Mouse (Mus musculus) urinary bladder, postnatal 10 days (tissue): Measurements from ENCODE around the gene Gm10570.

Experiments
- DNase-seq: peaks from one replicate; pipeline ENCODE4 v3.0.0; 2022; ENCODE audit warnings: low spot score

Gene Gm10570

GRCm38 (mm10) chr4:130304746-130305145 is 3.7 kb downstream of the Gm10570 start:
- no peak for DNase-seq

GRCm38 (mm10) chr4:130302285-130302870 is 6.1 kb downstream of the Gm10570 start:
- no peak for DNase-seq

GRCm38 (mm10) chr4:130299629-130300018 is 8.8 kb downstream of the Gm10570 start:
- DNase-seq: no peak

DNA sequence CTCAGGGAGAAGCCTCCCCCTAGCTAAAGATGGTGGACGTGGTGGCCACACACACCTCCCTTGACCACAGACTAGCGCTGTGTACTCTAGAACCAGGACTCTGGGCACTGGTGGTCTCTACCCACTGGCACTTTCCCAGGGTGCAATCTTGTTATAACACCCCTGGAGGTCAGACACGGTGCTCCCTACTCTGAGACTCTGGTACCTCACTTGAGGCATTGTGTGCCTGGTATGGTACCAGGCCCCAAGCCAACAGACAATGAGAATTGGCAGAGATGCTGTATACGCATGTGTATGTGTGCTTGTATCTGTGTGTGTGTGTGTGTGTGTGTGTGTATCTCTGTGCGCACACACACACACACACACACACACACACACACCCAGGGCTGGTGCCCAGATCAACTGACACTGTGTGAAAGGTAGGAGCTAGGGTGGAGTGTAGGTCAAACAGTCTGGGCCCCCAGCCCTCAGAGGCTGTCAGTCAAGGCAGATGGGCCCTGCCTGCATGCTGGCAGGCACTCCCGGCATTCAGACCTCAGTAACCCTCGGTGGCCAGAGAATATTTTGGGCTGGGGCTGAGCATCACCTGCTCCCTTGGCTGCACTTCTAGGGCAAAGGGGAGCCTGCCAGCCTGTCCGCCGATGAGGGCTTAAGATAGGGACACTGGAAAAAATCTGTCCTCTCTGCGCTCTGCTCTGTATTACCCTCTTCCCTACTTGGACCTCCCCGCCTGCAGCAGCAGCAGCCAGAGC is 9.4 kb downstream of the Gm10570 start:
- no peak for DNase-seq

DNA sequence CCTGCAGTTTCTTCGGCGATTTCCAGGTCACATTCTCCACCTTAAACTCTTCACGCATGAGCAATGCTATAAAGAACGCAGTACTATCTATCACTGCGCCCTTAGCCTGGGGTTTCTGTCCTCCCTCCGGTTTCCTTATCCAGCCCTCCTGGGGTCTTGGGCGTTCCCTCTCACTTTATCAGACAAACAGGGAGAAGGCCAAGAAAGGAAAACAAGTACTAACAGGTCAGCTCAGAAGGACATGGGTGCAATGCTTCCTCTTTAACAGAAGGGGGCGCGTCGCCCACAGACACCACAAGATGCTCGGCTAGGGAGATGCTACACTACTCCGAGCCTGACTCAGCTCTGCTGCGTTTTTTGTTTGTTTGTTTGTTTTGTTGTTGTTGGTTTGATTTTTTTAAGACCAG is 11.3 kb downstream of the Gm10570 start:
- DNase-seq: no peak

DNA sequence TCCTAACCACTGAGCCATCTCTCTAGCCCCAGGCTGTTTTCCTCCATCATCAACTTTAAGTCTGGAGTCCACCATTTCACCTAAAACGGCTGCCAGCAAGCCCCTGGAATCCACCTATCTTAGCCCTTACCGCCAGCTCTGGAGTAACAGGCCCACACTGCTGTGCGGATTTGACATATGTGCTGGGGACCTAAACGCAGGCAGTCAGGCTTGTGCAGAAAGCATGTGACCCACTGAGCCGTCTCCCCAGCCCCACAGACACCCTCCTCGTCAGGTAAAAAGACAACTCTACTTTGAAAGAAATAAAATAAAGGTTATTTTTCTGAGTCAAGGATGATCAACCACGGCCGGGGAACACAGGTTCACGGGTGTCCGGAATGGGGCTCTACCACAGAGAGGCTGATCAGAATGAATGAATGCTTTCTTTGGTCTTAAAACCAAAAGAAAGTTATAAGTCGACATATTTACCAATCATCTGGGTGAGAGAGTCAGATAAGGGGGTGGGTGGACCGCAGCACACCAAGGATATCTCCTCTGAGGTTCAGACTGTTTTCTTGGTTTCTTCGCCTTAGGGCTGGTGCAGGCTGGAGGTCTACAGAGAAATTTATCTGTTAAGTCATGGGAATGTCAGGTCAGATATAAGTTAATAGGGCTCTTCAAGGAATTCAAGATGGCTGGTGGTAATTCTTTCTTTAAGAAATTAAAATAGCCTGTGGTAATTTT is 12.1 kb downstream of the Gm10570 start:
- no peak for DNase-seq

GRCm38 (mm10) chr4:130295047-130295745 is 13.3 kb downstream of the Gm10570 start:
- DNase-seq: no peak

GRCm38 (mm10) chr4:130294513-130294912 is 14.0 kb downstream of the Gm10570 start:
- DNase-seq: no peak

GRCm38 (mm10) chr4:130292271-130292670 is 16.2 kb downstream of the Gm10570 start:
- peak; percentile 51 for DNase-seq

GRCm38 (mm10) chr4:130289824-130290223 is 18.6 kb downstream of the Gm10570 start:
- no peak for DNase-seq

DNA sequence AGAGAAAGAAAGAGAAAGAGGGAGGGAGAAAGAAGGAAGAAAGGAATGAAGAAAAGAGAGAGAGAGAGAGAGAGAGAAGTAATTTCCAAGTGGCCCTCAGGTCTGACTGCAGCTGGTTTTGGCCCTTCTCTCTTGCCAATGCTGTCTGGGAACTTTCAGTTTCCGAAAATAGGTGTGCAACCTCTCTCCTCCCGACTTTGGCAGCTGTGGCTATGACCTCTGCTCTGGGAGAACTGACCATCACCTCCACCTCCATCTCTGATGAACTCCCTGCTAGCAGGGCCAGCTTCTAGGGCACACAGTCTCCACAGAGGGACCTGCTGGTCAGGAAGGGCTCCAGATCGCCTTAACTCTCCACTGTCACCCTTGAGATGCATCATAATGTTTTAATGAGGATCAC is 21.9 kb downstream of the Gm10570 start:
- DNase-seq: no peak

DNA sequence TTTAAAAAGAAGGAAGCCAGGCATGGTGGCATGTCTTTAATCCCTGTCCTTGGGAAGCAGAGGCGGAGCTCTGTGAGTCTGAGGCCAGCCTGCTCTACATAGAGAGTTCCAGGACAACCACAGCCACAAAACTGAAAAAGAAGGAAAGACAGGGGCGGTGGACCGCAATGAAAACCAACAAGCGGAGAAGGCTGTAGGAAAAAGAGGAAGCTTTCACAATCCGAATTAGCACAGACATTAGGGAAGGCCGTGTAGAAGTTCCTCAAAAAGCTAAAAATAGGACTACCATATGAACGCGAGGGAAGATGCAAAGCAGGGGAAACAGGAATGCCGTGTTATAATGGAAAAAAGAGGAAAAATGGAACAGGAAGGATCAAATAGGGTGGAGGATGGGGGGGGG is 24.6 kb downstream of the Gm10570 start:
- no peak for DNase-seq

- DNase-seq: no peak
Measured at GRCm38 (mm10) chr4:130282856-130283255, 25.6 kb downstream of the Gm10570 start.

GRCm38 (mm10) chr4:130279105-130279504 is 29.4 kb downstream of the Gm10570 start, which contains the start of gene Serinc2:
Gene Serinc2 (minus strand): TSS chr4:130279205.
- no peak for DNase-seq

- no peak for DNase-seq
Measured at GRCm38 (mm10) chr4:130276573-130277176, 31.8 kb downstream of the Gm10570 start.

DNA sequence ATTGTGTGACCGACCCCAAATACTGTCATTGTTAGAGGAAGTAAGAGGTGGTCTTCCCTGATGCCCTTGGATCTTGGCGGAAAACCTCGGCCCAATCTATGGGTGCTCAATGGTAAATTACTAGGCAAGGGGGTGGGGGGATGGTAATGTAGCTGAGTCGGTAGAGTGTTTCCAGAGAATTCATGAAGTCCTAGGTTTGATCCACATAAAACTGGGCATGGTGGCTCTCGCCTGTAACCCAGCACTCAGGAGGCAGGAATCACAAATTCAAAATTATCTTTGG is 32.7 kb downstream of the Gm10570 start:
- no peak for DNase-seq

DNA sequence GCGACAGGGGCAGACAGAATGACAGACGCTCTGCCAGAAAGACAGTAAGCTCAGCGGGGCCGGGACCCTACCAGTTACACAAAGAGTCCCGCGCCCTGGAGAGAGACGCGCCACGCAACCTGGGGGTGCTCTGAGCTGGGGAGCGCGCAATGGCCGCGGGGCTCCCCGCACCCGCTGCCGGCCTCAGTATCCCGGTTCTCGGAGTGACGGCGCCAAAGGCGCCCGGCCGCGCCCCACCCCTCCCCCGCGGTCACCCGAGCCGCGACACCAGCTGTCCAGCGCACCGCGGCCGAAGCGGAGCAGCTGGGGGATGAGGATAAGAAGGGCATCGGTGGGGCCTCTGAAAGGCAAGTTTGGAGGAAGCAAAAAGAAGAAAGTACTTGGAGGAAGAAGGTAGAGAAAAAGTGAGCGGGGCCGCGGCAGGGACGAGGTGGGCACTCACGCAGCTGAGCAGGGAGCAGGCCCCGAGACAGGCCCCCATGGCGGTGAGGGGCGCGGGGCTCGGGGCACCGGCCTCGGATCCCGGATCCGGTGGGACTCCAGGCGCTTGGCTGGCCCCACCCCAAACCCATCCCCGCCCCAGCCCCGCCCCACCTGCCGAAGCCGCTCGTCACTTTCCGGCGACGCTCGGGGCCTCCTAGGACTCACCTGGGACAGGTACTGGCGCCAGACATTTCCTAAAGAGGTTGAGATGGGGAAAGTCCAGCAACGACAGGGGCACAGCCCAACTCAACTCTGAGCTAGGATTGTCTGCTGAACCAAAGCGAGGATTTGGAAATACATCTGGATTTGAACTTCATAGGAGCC is 33.3 kb downstream of the Gm10570 start:
- no peak for DNase-seq

DNA sequence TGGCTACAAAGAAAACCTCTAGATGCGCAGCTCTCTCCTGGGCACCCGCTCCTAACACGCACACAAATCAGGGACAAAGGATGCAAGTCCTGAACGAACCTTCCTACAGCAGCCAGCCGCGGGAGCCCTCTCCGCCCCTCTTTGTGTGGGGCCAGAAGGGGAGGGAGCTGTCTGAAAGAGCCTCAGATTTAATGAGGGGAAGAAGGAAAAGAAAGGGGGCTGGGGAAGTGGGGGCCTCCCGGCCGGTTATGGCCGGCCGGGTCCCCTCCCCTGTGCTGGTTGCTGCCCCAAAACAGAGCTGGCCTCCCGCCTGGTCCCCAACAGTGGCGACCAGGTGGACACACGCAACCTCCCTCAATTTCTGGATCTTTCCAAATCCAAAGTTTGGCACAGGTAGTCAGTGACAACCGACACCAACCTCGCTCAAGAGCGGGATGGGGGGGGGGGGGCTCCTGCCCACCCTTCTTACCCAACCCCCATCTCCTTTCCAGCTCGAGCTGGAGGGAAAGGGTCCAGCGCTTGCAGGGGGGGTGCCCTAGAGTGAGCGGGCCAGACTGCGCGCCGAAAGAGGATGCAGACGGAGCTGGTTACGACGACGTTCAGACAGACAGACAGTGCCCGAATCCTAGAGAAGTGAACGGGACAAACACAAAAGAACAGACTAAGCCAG is 34.0 kb downstream of the Gm10570 start:
- no peak for DNase-seq

- DNase-seq: no peak
Measured at GRCm38 (mm10) chr4:130273698-130274345, 34.7 kb downstream of the Gm10570 start.

DNA sequence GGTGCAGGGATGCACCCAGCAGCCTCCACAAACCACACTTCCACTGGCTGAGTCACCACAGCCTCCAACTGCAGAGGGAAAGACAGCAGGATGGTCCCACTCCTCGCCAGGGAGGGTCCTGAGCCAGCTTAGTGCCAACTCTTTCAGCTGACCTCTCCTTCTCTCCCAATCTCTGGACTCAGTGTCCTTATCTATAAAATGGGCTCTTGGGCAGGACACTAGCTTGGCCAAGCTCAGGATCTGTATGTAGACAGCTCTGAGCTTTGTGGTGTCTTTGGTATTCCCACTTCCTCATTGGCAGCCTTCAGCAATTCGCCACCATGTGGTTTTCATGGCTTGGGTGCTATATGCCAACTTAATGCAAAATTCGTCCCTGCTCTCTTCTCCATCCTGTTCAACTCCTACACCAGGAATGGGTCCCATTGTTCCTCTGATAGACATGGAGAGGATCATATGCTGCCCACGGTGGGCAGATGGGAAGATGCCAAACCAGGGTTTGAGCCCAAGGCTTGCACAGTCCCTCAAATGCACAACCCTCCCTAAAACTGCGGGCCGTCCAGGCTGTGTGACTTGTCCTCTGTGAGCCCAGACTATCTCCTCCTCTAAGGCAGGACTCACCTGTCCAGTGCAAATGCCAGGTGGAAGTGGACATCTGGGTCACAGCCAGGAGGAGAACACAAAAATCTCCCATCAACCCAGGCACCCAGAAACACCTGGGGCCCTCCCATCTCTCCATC is 37.7 kb downstream of the Gm10570 start:
- no peak for DNase-seq
